Mouse (Mus musculus): ENCODE results near the gene Ccdc117.
A peak's percentile ranks its signal among the peaks of the same experiment; 100 is the strongest.
"Not testable (repeated sequence)": the region's sequence is repeated elsewhere in the genome, so short reads cannot be mapped to it uniquely, and the experiment has no call there.

Gene Ccdc117

GRCm38 (mm10) chr11:5505856-5506575 lies 36.0 kb downstream of the Ccdc117 start:
- DNase-seq, result no peak

- no peak for DNase-seq
Measured at GRCm38 (mm10) chr11:5502351-5503051, 39.5 kb downstream of the Ccdc117 start.

GRCm38 (mm10) chr11:5500903-5501741 lies 40.9 kb downstream of the Ccdc117 start:
- DNase-seq, result no peak

GRCm38 (mm10) chr11:5499961-5500644 lies 41.9 kb downstream of the Ccdc117 start:
- no peak for DNase-seq

GRCm38 (mm10) chr11:5498931-5499661 lies 42.9 kb downstream of the Ccdc117 start:
- no peak for DNase-seq

- no peak for DNase-seq
Measured at GRCm38 (mm10) chr11:5498422-5498821, 43.6 kb downstream of the Ccdc117 start.

GRCm38 (mm10) chr11:5496559-5497248 lies 45.3 kb downstream of the Ccdc117 start:
- DNase-seq, result no peak

- no peak for DNase-seq
Measured at GRCm38 (mm10) chr11:5495906-5496305, 46.1 kb downstream of the Ccdc117 start.

GRCm38 (mm10) chr11:5495286-5495832 lies 46.6 kb downstream of the Ccdc117 start:
- no peak for DNase-seq

GRCm38 (mm10) chr11:5493869-5494268 lies 48.1 kb downstream of the Ccdc117 start:
- no peak for DNase-seq

- no peak for DNase-seq
Measured at GRCm38 (mm10) chr11:5491912-5492311, 50.1 kb downstream of the Ccdc117 start.

GRCm38 (mm10) chr11:5490989-5491656 lies 50.9 kb downstream of the Ccdc117 start:
- no peak for DNase-seq

GRCm38 (mm10) chr11:5489433-5489832 lies 52.6 kb downstream of the Ccdc117 start:
- DNase-seq, result not testable (repeated sequence)

- peak; percentile 70 for DNase-seq
Measured at GRCm38 (mm10) chr11:5485193-5486011, 56.6 kb downstream of the Ccdc117 start.

GRCm38 (mm10) chr11:5482581-5482980 lies 59.4 kb downstream of the Ccdc117 start:
- no peak for DNase-seq

All from right cerebral cortex, postnatal 25 days (tissue).